In genomic region chr7:112779636-112780035, GRCm38 (mm10) we compare ENCODE assay signal across 10 mouse cellular contexts.
DNase-seq lines count a peak whose midpoint lies in the region; ATAC-seq and TF ChIP-seq lines count a peak whose summit lies in the region.
"Had no signal": no experiment of that assay in that cellular context is flagged by ENCODE, and none has a peak within 500 bp of the region (broad histone marks: within the 10 kb centered on the region; RNA-seq: fewer than 3 reads in every experiment).

No protein-coding gene starts in this region.

- intact Hi-C loops in heart, adult 2 months (cut with DNase I), result no loop called here

- TF ChIP-seq POLR2A in heart, adult 2 months (IDR thresholded peaks at IDR 0.05; ENCODE audit: insufficient read depth, low read depth, low read length), result no peak

- 19% methylated on average over 6 of the region's 6 CpGs for WGBS in heart, embryonic 13.5 days
- WGBS in heart, adult 2 months, result 61% methylated on average over 6 of the region's 6 CpGs
- WGBS in embryonic facial prominence, embryonic 12.5 days, result 27% methylated on average over 6 of the region's 6 CpGs
- WGBS in hindbrain, embryonic 12.5 days, result 9% methylated on average over 6 of the region's 6 CpGs
- WGBS in midbrain, embryonic 14.5 days, result 11% methylated on average over 6 of the region's 6 CpGs

- H3K9ac ChIP-seq in heart, embryonic 13.5 days, result peak overlapping the region; percentile 55; the same call in 1 of the 2 replicates
- H3K9ac ChIP-seq in heart, adult 2 months (ENCODE audit: low read depth, low read length), result no peak overlapping the region
- no peak overlapping the region for H3K9ac ChIP-seq in embryonic facial prominence, embryonic 12.5 days
- H3K9ac ChIP-seq in hindbrain, embryonic 12.5 days, result no peak overlapping the region
- H3K9ac ChIP-seq in midbrain, embryonic 14.5 days (replicated peaks; ENCODE audit: low read length), result no peak overlapping the region
- H3K9ac ChIP-seq: liver, embryonic 13.5 days had no signal

- no peak for ATAC-seq in heart, embryonic 13.5 days (ENCODE audit: extremely low read depth, insufficient number of reproducible peaks, low FRiP score, low TSS enrichment)
- ATAC-seq in embryonic facial prominence, embryonic 12.5 days (ENCODE audit: insufficient number of reproducible peaks, insufficient read depth, low FRiP score, low TSS enrichment), result peak; percentile 23; the same call in 1 of the 2 replicates
- ATAC-seq in hindbrain, embryonic 12.5 days (ENCODE audit: low FRiP score), result peak; percentile 87
- ATAC-seq in midbrain, embryonic 14.5 days (ENCODE audit: low FRiP score, low TSS enrichment), result peak; percentile 46; the same call in 1 of the 2 replicates
- no peak for ATAC-seq in erythroblast, adult 5-6 weeks (replicated peaks; ENCODE audit: low FRiP score, poor library complexity, severe bottlenecking)

- no peaks in the 10 kb centered on the region for H3K27me3 ChIP-seq in heart, embryonic 13.5 days (replicated peaks)
- no peaks in the 10 kb centered on the region for H3K27me3 ChIP-seq in heart, adult 2 months (ENCODE audit: control insufficient read depth, insufficient read depth, low read length)
- no peaks in the 10 kb centered on the region for H3K27me3 ChIP-seq in embryonic facial prominence, embryonic 12.5 days
- H3K27me3 ChIP-seq in hindbrain, embryonic 12.5 days, result no peaks in the 10 kb centered on the region
- H3K27me3 ChIP-seq in midbrain, embryonic 14.5 days (ENCODE audit: control insufficient read depth, insufficient read depth, low read length), result no peaks in the 10 kb centered on the region
- H3K27me3 ChIP-seq: liver, embryonic 13.5 days had no signal

- 0 out of 2 replicates have a peak, but pooled peaks cover 8% of the 10 kb centered on the region for H3K79me2 ChIP-seq in heart, adult 2 months (replicated peaks; ENCODE audit: control insufficient read depth, insufficient read depth, low read length)

- peaks cover 74% of the 10 kb centered on the region for H3K4me1 ChIP-seq in heart, embryonic 13.5 days
- peaks cover 5% of the 10 kb centered on the region; the same call in 1 of the 2 replicates for H3K4me1 ChIP-seq in heart, adult 2 months (ENCODE audit: control insufficient read depth, insufficient read depth, low read length)
- peaks cover 29% of the 10 kb centered on the region for H3K4me1 ChIP-seq in embryonic facial prominence, embryonic 12.5 days
- peaks cover 40% of the 10 kb centered on the region for H3K4me1 ChIP-seq in hindbrain, embryonic 12.5 days
- H3K4me1 ChIP-seq in midbrain, embryonic 14.5 days (ENCODE audit: control insufficient read depth, insufficient read depth, low read length), result peaks cover 15% of the 10 kb centered on the region
- H3K4me1 ChIP-seq: liver, embryonic 13.5 days had no signal

- peaks cover 7% of the 10 kb centered on the region; the same call in 1 of the 2 replicates for H3K36me3 ChIP-seq in heart, embryonic 13.5 days
- no peaks in the 10 kb centered on the region for H3K36me3 ChIP-seq in heart, adult 2 months (ENCODE audit: control insufficient read depth, insufficient read depth, low read length)
- H3K36me3 ChIP-seq in embryonic facial prominence, embryonic 12.5 days, result no peaks in the 10 kb centered on the region
- H3K36me3 ChIP-seq in hindbrain, embryonic 12.5 days, result no peaks in the 10 kb centered on the region
- no peaks in the 10 kb centered on the region for H3K36me3 ChIP-seq in midbrain, embryonic 14.5 days (ENCODE audit: control insufficient read depth, insufficient read depth, low read length)
- H3K36me3 ChIP-seq: liver, embryonic 13.5 days had no signal

- TF ChIP-seq CTCF in heart, adult 2 months (IDR thresholded peaks at IDR 0.05), result no peak

- H3K9me3 ChIP-seq in heart, embryonic 13.5 days, result no peaks in the 10 kb centered on the region
- H3K9me3 ChIP-seq in embryonic facial prominence, embryonic 12.5 days, result no peaks in the 10 kb centered on the region
- no peaks in the 10 kb centered on the region for H3K9me3 ChIP-seq in hindbrain, embryonic 12.5 days (replicated peaks)
- H3K9me3 ChIP-seq in midbrain, embryonic 14.5 days (ENCODE audit: control insufficient read depth, low read length), result no peaks in the 10 kb centered on the region
- H3K9me3 ChIP-seq: liver, embryonic 13.5 days had no signal

- DNase-seq in heart, adult 2 months, result no peak
- peak; percentile 62 for DNase-seq in midbrain, embryonic 14.5 days
- no peak for DNase-seq in thymus, postnatal 25 days
- no peak for DNase-seq in urinary bladder, adult 18-20 months (ENCODE audit: low spot score in 2 of 2)
- DNase-seq: kidney, postnatal 36 days; liver, embryonic 13.5 days had no signal

- H3K4me3 ChIP-seq in heart, embryonic 13.5 days, result no peak overlapping the region
- no peak overlapping the region for H3K4me3 ChIP-seq in heart, adult 2 months
- H3K4me3 ChIP-seq in embryonic facial prominence, embryonic 12.5 days, result no peak overlapping the region
- no peak overlapping the region for H3K4me3 ChIP-seq in hindbrain, embryonic 12.5 days
- H3K4me3 ChIP-seq in midbrain, embryonic 14.5 days (replicated peaks; ENCODE audit: low read depth, low read length), result no peak overlapping the region
- H3K4me3 ChIP-seq: liver, embryonic 13.5 days had no signal

- TF ChIP-seq EP300 in heart, adult 2 months (IDR thresholded peaks at IDR 0.05; ENCODE audit: insufficient read depth, low read depth, low read length), result no peak

- H3K27ac ChIP-seq in heart, embryonic 13.5 days (replicated peaks), result peak overlapping the region; percentile 80
- H3K27ac ChIP-seq in heart, adult 2 months, result no peak overlapping the region; the same call in 1 of the 2 replicates
- H3K27ac ChIP-seq in embryonic facial prominence, embryonic 12.5 days, result peak overlapping the region; percentile 47
- H3K27ac ChIP-seq in hindbrain, embryonic 12.5 days, result peak overlapping the region; percentile 44; the same call in 1 of the 2 replicates
- 0 out of 2 replicates have a peak overlapping the region, but pooled peaks have one; percentile 32 for H3K27ac ChIP-seq in midbrain, embryonic 14.5 days (replicated peaks; ENCODE audit: low read depth, low read length)
- H3K27ac ChIP-seq: liver, embryonic 13.5 days had no signal

- H3K4me2 ChIP-seq in heart, embryonic 13.5 days, result 0 out of 2 replicates have a peak overlapping the region, but pooled peaks have one; percentile 1
- no peak overlapping the region for H3K4me2 ChIP-seq in embryonic facial prominence, embryonic 12.5 days (replicated peaks)
- H3K4me2 ChIP-seq in hindbrain, embryonic 12.5 days (replicated peaks), result no peak overlapping the region
- H3K4me2 ChIP-seq in midbrain, embryonic 14.5 days (ENCODE audit: low read length), result no peak overlapping the region
- H3K4me2 ChIP-seq: liver, embryonic 13.5 days had no signal

Comparison
In these comparisons a context has a peak if more than half of its experiments do, and no peak if none do; other contexts are left out.
1. ATAC-seq: peak in embryonic facial prominence, embryonic 12.5 days (single experiment), hindbrain, embryonic 12.5 days (single experiment) and midbrain, embryonic 14.5 days (single experiment); none in heart, embryonic 13.5 days (single experiment) and erythroblast, adult 5-6 weeks (single experiment).